Mouse (Mus musculus) stomach, postnatal 0 days (tissue): ENCODE results near the gene Atp13a5. TPM values are rescaled to one million over a fixed set of nuclear protein-coding genes. Genes with fewer than 3 reads are reported as not detected.

Experiments
- ATAC-seq: fragments of 200-750 bp; cut with Nextera tagmentation; 2 replicates; pipeline ENCODE4 v1.8.0; 2017; ENCODE audit not compliant: low FRiP score, low TSS enrichment
- DNase-seq: peaks from one replicate; pipeline ENCODE4 v3.0.0-alpha.2; 2016; ENCODE audit warnings: low spot score
- H3K27ac ChIP-seq: fragments of 300-500 bp; sonication (generic); replicated peaks from 2 replicates; pipeline ENCODE4 v1.5.1; 2014; ENCODE audit warnings: mild to moderate bottlenecking, control low read depth
- H3K27me3 ChIP-seq: fragments of 300-500 bp; sonication (generic); 2 replicates; pipeline ENCODE4 v1.6.1; 2014; ENCODE audit warnings: low read length; ENCODE audit not compliant: control insufficient read depth, insufficient read depth
- H3K36me3 ChIP-seq: fragments of 300-500 bp; sonication (generic); 2 replicates; pipeline ENCODE4 v1.6.1; 2014; ENCODE audit warnings: low read length, mixed read lengths; ENCODE audit not compliant: control insufficient read depth, insufficient read depth
- H3K4me1 ChIP-seq: fragments of 300-500 bp; sonication (generic); replicated peaks from 2 replicates; pipeline ENCODE4 v1.6.1; 2014; ENCODE audit warnings: antibody characterized with exemption; ENCODE audit not compliant: control insufficient read depth, insufficient read depth
- H3K4me2 ChIP-seq: fragments of 300-500 bp; sonication (generic); replicated peaks from 2 replicates; pipeline ENCODE4 v1.6.1; 2014; ENCODE audit warnings: low read depth, mild to moderate bottlenecking, control low read depth, moderate library complexity
- H3K4me3 ChIP-seq: fragments of 300-500 bp; sonication (generic); 2 replicates; pipeline ENCODE4 v1.5.1; 2014; ENCODE audit warnings: low read depth, low read length, control low read depth
- H3K9ac ChIP-seq: fragments of 300-500 bp; sonication (generic); 2 replicates; pipeline ENCODE4 v1.6.1; 2014; ENCODE audit warnings: mild to moderate bottlenecking, low read length, control low read depth, mixed read lengths
- H3K9me3 ChIP-seq: fragments of 300-500 bp; sonication (generic); 2 replicates; pipeline ENCODE4 v1.6.1; 2016; ENCODE audit warnings: low read length; ENCODE audit not compliant: control insufficient read depth
- CTCF ChIP-seq: IDR thresholded peaks from 2 replicates; pipeline ENCODE4 v1.5.1; 2016; ENCODE audit warnings: antibody characterized with exemption, low read depth, mild to moderate bottlenecking, moderate library complexity
- EP300 ChIP-seq: optimal IDR thresholded peaks from 2 replicates; pipeline ENCODE3; 2016; ENCODE audit warnings: antibody characterized with exemption
- WGBS: fragments of 180-500 bp; shearing (Covaris S2); extraction: QIAGEN DNeasy Blood & Tissue Kit; methylation state at CpG from one replicate; pipeline ENCODE4 v1.1.7; 2014; 5-methylcytosine and 5-hydroxymethylcytosine counted together
- polyA plus RNA-seq: library from polyadenylated mRNA; unstranded; fragments of >200 nt; fragmentation: Nextera tagmentation; extraction: Ambion mirVana; gene quantifications from 2 replicates; pipeline ENCODE4 v1.2.1, GENCODE M21; 2015

Atp13a5 gene
- polyA plus RNA-seq, 1 experiment from 2014 or later, result 1.1 TPM

DNA sequence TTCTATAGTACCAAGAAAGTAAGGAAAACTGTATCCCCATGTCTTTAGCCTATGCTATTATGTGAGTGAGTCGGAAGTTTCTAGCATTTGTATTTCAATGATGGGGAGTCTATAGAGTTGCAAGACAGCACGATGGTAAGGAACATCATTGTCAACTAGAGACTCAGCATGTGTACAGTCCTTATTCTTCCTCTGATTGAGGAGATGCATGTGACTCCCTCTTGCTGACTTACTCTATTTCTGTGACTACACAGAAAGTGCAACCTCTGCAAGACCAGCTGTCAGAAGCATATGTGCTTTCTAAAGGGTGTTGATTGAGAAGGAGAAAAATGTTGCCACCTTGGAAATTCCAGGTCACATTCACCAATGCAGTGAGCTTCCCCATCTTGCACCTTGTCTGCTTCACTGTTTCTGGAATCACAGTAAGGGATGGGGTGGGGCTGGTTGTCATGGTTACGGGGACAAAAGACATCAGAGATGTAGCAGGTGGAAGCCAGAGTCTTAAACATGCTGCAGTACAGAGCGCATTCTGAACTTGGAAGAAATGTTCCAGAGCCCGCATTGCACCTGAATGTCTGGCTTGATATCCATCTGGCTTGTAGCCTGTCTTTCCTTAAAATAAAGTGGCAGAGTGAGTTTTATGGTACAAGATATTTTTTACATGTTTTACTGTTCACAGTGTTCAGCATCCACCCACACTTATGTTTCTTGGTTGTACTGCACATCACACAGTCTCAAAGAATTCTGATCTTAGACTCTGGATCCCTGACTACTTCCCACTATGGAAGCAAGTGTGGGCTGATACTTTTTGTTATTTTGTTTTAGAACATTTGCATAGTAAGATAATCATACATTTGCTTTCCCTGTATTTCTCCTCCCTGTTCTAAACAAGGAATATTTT lies 161.9 kb downstream of the Atp13a5 start:
- 69% methylated on average over 5 of the region's 5 CpGs for WGBS
- no peak overlapping the region for H3K9ac ChIP-seq
- no peaks in the 10 kb centered on the region for H3K27me3 ChIP-seq
- H3K36me3 ChIP-seq, result no peaks in the 10 kb centered on the region
- no peaks in the 10 kb centered on the region for H3K4me1 ChIP-seq
- H3K9me3 ChIP-seq, result no peaks in the 10 kb centered on the region
- TF ChIP-seq EP300 (no peak), CTCF (no peak)
- ATAC-seq (no peak), DNase-seq (no peak)
- no peak overlapping the region for H3K4me3 ChIP-seq
- H3K27ac ChIP-seq, result no peak overlapping the region
- no peak overlapping the region for H3K4me2 ChIP-seq

DNA sequence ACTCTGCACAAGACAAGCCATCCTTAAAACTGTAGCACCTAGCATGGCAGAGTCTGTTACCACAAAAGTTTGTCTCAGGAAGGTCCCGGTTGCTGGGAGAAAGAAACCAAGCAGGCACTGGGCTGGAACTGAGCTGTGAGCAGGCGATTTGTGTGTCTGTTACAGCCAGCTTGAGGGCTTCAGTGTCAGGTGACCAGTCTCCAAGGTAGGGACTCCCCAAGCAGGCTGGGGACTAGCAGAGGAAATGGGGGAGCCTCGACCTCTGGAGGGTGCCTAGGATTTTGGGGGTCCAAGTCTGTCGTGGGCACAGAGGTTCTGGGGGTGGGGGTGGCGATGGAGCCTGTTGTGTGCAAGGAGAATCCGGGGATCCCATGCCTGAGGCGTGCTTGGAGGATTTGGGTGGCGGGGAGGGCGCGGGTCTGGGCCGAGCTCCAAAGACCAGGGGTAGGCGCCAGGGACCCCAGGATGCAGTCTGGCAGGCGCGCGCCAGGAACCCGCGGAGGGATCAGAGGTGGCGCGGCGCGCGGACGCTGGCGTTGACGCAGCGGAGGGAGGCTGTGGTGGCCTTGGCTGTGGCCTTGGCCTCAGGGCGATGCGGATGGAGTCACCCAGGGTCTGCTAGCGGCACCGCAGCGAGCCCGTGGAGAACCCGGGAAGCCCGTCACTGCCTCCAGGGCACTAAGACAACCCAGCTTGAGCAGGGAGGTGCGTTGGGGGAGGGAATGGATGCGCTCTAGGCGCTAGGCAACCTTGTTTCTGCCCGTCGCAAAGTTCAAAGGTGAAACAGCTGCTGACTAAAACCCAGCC lies 168.7 kb downstream of the Atp13a5 start, which contains the start of gene Hrasls:
TSS of gene Hrasls (plus strand) at position 91 of the 807 bp plus-strand sequence.
- H3K4me2 ChIP-seq, result peak within 1 kb of the TSS; percentile 57
- DNase-seq (peak; percentile 29), ATAC-seq (peak; percentile 24; the same call in 1 of the 2 replicates)
- no peaks in the 10 kb centered on the region for H3K9me3 ChIP-seq
- H3K4me3 ChIP-seq, result peak within 1 kb of the TSS; percentile 33
- peaks cover 3% of the 10 kb centered on the region; the same call in 1 of the 2 replicates for H3K4me1 ChIP-seq
- peak within 1 kb of the TSS; percentile 38 for H3K9ac ChIP-seq
- H3K27ac ChIP-seq, result no peak within 1 kb of the TSS
- no peaks in the 10 kb centered on the region for H3K27me3 ChIP-seq
- TF ChIP-seq EP300 (no peak), CTCF (no peak)
- 3% methylated on average over 36 of the region's 39 CpGs for WGBS
- no peaks in the 10 kb centered on the region for H3K36me3 ChIP-seq

DNA sequence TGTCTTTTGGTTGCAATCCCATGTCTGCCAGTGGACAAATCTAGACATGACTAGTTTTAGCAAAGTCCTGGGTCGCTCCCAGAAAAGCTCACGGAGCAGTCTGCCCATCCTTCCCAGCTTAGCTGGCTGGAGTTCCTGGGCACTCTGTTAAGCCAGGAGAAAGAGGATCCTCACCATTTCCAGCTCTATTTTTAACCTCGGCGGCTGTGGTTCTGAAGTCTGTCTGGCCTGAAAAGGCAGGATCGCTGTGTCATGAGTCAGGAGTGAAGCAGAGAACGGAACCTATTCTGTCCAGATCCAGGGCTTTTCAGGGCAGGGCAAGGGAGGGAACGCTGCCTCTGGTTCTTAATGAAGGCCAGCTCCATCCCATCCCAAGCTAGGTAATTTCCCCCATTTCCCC lies 169.7 kb downstream of the Atp13a5 start:
- DNase-seq, result no peak
- WGBS, result 51% methylated on average over 7 of the region's 7 CpGs
- no peak overlapping the region for H3K9ac ChIP-seq
- H3K27me3 ChIP-seq, result no peaks in the 10 kb centered on the region
- H3K4me1 ChIP-seq, result peaks cover 3% of the 10 kb centered on the region; the same call in 1 of the 2 replicates
- no peak overlapping the region for H3K4me2 ChIP-seq
- H3K27ac ChIP-seq, result no peak overlapping the region
- no peaks in the 10 kb centered on the region for H3K9me3 ChIP-seq
- H3K4me3 ChIP-seq, result no peak overlapping the region
- H3K36me3 ChIP-seq, result no peaks in the 10 kb centered on the region
- TF ChIP-seq EP300 (no peak), CTCF (no peak)
- ATAC-seq, result no peak; the same call in 1 of the 2 replicates

DNA sequence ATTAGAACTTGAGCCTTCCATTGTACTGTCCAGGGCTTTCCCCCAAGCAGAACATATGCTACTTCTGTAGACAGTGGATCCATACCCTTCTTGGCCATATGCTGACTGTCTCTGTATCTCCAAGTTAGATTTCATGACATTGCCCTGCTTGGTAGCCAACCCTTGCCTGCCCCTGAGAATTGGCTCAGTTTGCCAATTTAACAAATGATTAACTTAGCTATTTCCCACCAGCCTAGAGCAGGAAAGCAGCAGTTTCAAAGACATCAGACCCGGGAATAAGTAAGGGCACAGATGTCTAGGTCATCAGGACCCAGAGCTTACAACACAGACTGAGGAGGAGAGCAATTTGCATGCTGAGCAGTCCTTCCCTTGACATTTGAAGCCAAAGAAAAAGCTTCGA lies 173.0 kb downstream of the Atp13a5 start:
- DNase-seq (no peak), ATAC-seq (no peak)
- H3K4me3 ChIP-seq, result no peak overlapping the region
- no peak overlapping the region for H3K4me2 ChIP-seq
- H3K27me3 ChIP-seq, result no peaks in the 10 kb centered on the region
- no peak overlapping the region for H3K27ac ChIP-seq
- no peaks in the 10 kb centered on the region for H3K36me3 ChIP-seq
- WGBS, result 34% methylated on average over 2 of the region's 2 CpGs
- H3K4me1 ChIP-seq, result peaks cover 3% of the 10 kb centered on the region; the same call in 1 of the 2 replicates
- TF ChIP-seq CTCF (no peak), EP300 (no peak)
- H3K9ac ChIP-seq, result no peak overlapping the region
- H3K9me3 ChIP-seq, result no peaks in the 10 kb centered on the region

DNA sequence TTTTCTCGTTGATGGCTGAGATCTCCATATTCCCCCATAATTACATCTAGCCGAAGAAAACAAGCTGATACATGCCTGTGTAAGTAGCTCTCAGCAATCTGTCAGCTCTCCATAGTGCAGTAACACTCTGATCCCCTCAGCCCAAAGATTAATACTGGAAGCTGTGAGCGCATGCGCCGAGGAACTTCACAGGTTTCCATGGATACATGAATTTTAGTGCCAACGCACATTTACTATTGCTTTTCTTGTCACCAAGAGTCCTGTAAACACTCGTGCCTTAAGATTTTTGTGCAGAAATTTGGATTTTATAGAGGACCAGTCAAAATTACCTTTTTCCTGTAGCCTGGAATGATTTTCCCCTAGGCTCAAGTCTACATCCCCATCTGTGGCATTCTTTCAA lies 173.7 kb downstream of the Atp13a5 start:
- DNase-seq (no peak), ATAC-seq (no peak)
- H3K4me2 ChIP-seq, result no peak overlapping the region
- WGBS, result 57% methylated on average over 7 of the region's 7 CpGs
- H3K36me3 ChIP-seq, result no peaks in the 10 kb centered on the region
- no peak overlapping the region for H3K4me3 ChIP-seq
- no peaks in the 10 kb centered on the region for H3K27me3 ChIP-seq
- no peak overlapping the region for H3K27ac ChIP-seq
- TF ChIP-seq CTCF (no peak), EP300 (no peak)
- H3K9ac ChIP-seq, result no peak overlapping the region
- H3K4me1 ChIP-seq, result peaks cover 2% of the 10 kb centered on the region; the same call in 1 of the 2 replicates
- H3K9me3 ChIP-seq, result no peaks in the 10 kb centered on the region
